Mouse (Mus musculus) retina, embryonic 14.5 days (tissue): Measurements from ENCODE around the gene Mettl26.

Source experiments
- DNase-seq: peaks from one replicate; pipeline ENCODE4 v3.0.0-alpha.2; 2015; ENCODE audit warnings: low spot score

The Mettl26 gene

GRCm38 (mm10) chr17:25837076-25837410 is 37.8 kb upstream of the Mettl26 start, which contains the start of gene Rhbdl1:
Rhbdl1 (minus strand) TSS chr17:25837295.
- DNase-seq: peak; percentile 60

GRCm38 (mm10) chr17:25837533-25837932 is 37.3 kb upstream of the Mettl26 start:
- peak; percentile 43 for DNase-seq

GRCm38 (mm10) chr17:25838904-25839303 is 36.0 kb upstream of the Mettl26 start:
- no peak for DNase-seq

GRCm38 (mm10) chr17:25839455-25840235 is 35.2 kb upstream of the Mettl26 start:
- DNase-seq: no peak

GRCm38 (mm10) chr17:25840519-25840918 is 34.4 kb upstream of the Mettl26 start:
- no peak for DNase-seq

- no peak for DNase-seq
These were observed 33.6 kb upstream of the Mettl26 start, which contains the start of gene Gm20683 for GRCm38 (mm10) chr17:25841117-25841880. Gm20683 (minus strand) TSS chr17:25841763.

GRCm38 (mm10) chr17:25842509-25842908 is 32.4 kb upstream of the Mettl26 start:
- no peak for DNase-seq

GRCm38 (mm10) chr17:25843122-25843521 is 31.8 kb upstream of the Mettl26 start:
- DNase-seq: no peak

GRCm38 (mm10) chr17:25843636-25844395 is 31.1 kb upstream of the Mettl26 start:
- no peak for DNase-seq

GRCm38 (mm10) chr17:25844396-25844901 is 30.4 kb upstream of the Mettl26 start, which contains the start of gene Rhot2:
Rhot2 (minus strand) TSS chr17:25844851.
- peak; percentile 95 for DNase-seq

GRCm38 (mm10) chr17:25860229-25860628 is 14.6 kb upstream of the Mettl26 start:
- DNase-seq: no peak

- DNase-seq: peak; percentile 93
These were observed 13.8 kb upstream of the Mettl26 start, which contains the start of gene Wdr90 for GRCm38 (mm10) chr17:25860832-25861703. Wdr90 (minus strand) TSS chr17:25861501.

- no peak for DNase-seq
These were observed 12.9 kb upstream of the Mettl26 start for GRCm38 (mm10) chr17:25861704-25862612.

GRCm38 (mm10) chr17:25863681-25864080 is 11.2 kb upstream of the Mettl26 start:
- no peak for DNase-seq

- no peak for DNase-seq
These were observed 10.6 kb upstream of the Mettl26 start for GRCm38 (mm10) chr17:25864311-25864710.

- DNase-seq: no peak
These were observed 9.6 kb upstream of the Mettl26 start for GRCm38 (mm10) chr17:25865288-25865687.

- no peak for DNase-seq
These were observed 8.7 kb upstream of the Mettl26 start for GRCm38 (mm10) chr17:25866172-25866571.

- DNase-seq: no peak
These were observed 7.4 kb upstream of the Mettl26 start for GRCm38 (mm10) chr17:25867509-25867835.

GRCm38 (mm10) chr17:25867836-25868600 is 6.9 kb upstream of the Mettl26 start:
- DNase-seq: peak; percentile 47
